12 mouse cellular contexts compared by ENCODE assay signal in genomic region chr2:85172071-85172762, GRCm38 (mm10). TPM values are rescaled to one million over a fixed set of nuclear protein-coding genes. Genes with fewer than 3 reads are reported as not detected.
A peak's percentile ranks its signal among the peaks of the same experiment; 100 is the strongest.
DNase-seq lines count a peak whose midpoint lies in the region; ATAC-seq and TF ChIP-seq lines count a peak whose summit lies in the region.
"Had no signal": no experiment of that assay in that cellular context is flagged by ENCODE, and none has a peak within 500 bp of the region (broad histone marks: within the 10 kb centered on the region; RNA-seq: fewer than 3 reads in every experiment).

No protein-coding gene starts in this region.

- no peaks in the 10 kb centered on the region for H3K4me1 ChIP-seq in heart, embryonic 11.5 days (ENCODE audit: control insufficient read depth, insufficient read depth, low read length)
- 0 out of 2 replicates have a peak, but pooled peaks cover 14% of the 10 kb centered on the region for H3K4me1 ChIP-seq in embryonic facial prominence, embryonic 15.5 days
- no peaks in the 10 kb centered on the region for H3K4me1 ChIP-seq in lung, postnatal 0 days (ENCODE audit: insufficient read depth, low read depth, low read length)
- no peaks in the 10 kb centered on the region for H3K4me1 ChIP-seq in forebrain, embryonic 15.5 days
- H3K4me1 ChIP-seq: midbrain, embryonic 12.5 days had no signal

- no peaks in the 10 kb centered on the region for H3K9me3 ChIP-seq in heart, embryonic 11.5 days (replicated peaks; ENCODE audit: control insufficient read depth, low read length)
- no peaks in the 10 kb centered on the region for H3K9me3 ChIP-seq in embryonic facial prominence, embryonic 15.5 days (replicated peaks)
- no peaks in the 10 kb centered on the region for H3K9me3 ChIP-seq in lung, postnatal 0 days (ENCODE audit: low read length)
- no peaks in the 10 kb centered on the region for H3K9me3 ChIP-seq in forebrain, embryonic 15.5 days
- H3K9me3 ChIP-seq: midbrain, embryonic 12.5 days had no signal

- intact Hi-C loops in heart, postnatal 10 days (cut with DNase I) = loop anchor here (5.0 kb wide), 1 partner anchor 35 kb away; the partner anchor contains the start of gene Aplnr

- TF ChIP-seq EP300 in lung, postnatal 0 days (IDR thresholded peaks at IDR 0.05) = peak; percentile 73

- H3K27me3 ChIP-seq in heart, embryonic 11.5 days (ENCODE audit: control insufficient read depth, insufficient read depth, low read length) = no peaks in the 10 kb centered on the region
- no peaks in the 10 kb centered on the region for H3K27me3 ChIP-seq in embryonic facial prominence, embryonic 15.5 days
- H3K27me3 ChIP-seq in lung, postnatal 0 days (replicated peaks; ENCODE audit: insufficient read depth, low read length) = no peaks in the 10 kb centered on the region
- no peaks in the 10 kb centered on the region for H3K27me3 ChIP-seq in forebrain, embryonic 15.5 days
- H3K27me3 ChIP-seq: midbrain, embryonic 12.5 days had no signal

- WGBS in heart, embryonic 11.5 days (ENCODE audit: insufficient replicate concordance) = 31% methylated on average over 3 of the region's 3 CpGs
- WGBS in embryonic facial prominence, embryonic 15.5 days = 38% methylated on average over 3 of the region's 3 CpGs
- 14% methylated on average over 3 of the region's 3 CpGs for WGBS in lung, postnatal 0 days
- WGBS in forebrain, embryonic 15.5 days = 70% methylated on average over 3 of the region's 3 CpGs

- no peak for TF ChIP-seq CTCF in lung, postnatal 0 days (IDR thresholded peaks at IDR 0.05)

- no peak overlapping the region for H3K4me2 ChIP-seq in heart, embryonic 11.5 days
- H3K4me2 ChIP-seq in embryonic facial prominence, embryonic 15.5 days (replicated peaks) = no peak overlapping the region
- H3K4me2 ChIP-seq in lung, postnatal 0 days (replicated peaks; ENCODE audit: low read depth, low read length) = no peak overlapping the region
- H3K4me2 ChIP-seq in forebrain, embryonic 15.5 days (replicated peaks) = no peak overlapping the region
- H3K4me2 ChIP-seq: midbrain, embryonic 12.5 days had no signal

- H3K36me3 ChIP-seq in heart, embryonic 11.5 days (ENCODE audit: control insufficient read depth, insufficient read depth, low read length) = no peaks in the 10 kb centered on the region
- H3K36me3 ChIP-seq in embryonic facial prominence, embryonic 15.5 days = no peaks in the 10 kb centered on the region
- no peaks in the 10 kb centered on the region for H3K36me3 ChIP-seq in lung, postnatal 0 days (ENCODE audit: insufficient read depth, low read length)
- no peaks in the 10 kb centered on the region for H3K36me3 ChIP-seq in forebrain, embryonic 15.5 days
- H3K36me3 ChIP-seq: midbrain, embryonic 12.5 days had no signal

- no peak for ATAC-seq in heart, embryonic 11.5 days (replicated peaks; ENCODE audit: insufficient number of reproducible peaks, low FRiP score, low TSS enrichment)
- peak; percentile 68 for ATAC-seq in embryonic facial prominence, embryonic 15.5 days (ENCODE audit: insufficient number of reproducible peaks, low FRiP score, low TSS enrichment, low read depth)
- peak; percentile 59 for ATAC-seq in lung, postnatal 0 days
- no peak for ATAC-seq in forebrain, embryonic 15.5 days (replicated peaks)

- DNase-seq in heart, adult 11 months = peak; percentile 99
- DNase-seq in heart, postnatal 10 days = peak; percentile 75 to 82
- peak; percentile 36 for DNase-seq in lung, postnatal 0 days (ENCODE audit: low spot score)
- DNase-seq in B cell, adult 2 months = no peak
- no peak for DNase-seq in adrenal gland, adult 8-10 months
- DNase-seq: cerebellum, adult 2 months; layer of hippocampus, adult 9-11 months; right cerebral cortex, postnatal 14 days had no signal

- H3K9ac ChIP-seq in heart, embryonic 11.5 days (ENCODE audit: low read depth, low read length) = no peak overlapping the region
- no peak overlapping the region for H3K9ac ChIP-seq in embryonic facial prominence, embryonic 15.5 days
- H3K9ac ChIP-seq in lung, postnatal 0 days (replicated peaks; ENCODE audit: low read depth) = no peak overlapping the region
- H3K9ac ChIP-seq in forebrain, embryonic 15.5 days (replicated peaks) = no peak overlapping the region
- H3K9ac ChIP-seq: midbrain, embryonic 12.5 days had no signal

- H3K4me3 ChIP-seq in heart, embryonic 11.5 days (ENCODE audit: low read depth, low read length) = no peak overlapping the region
- H3K4me3 ChIP-seq in embryonic facial prominence, embryonic 15.5 days (replicated peaks) = no peak overlapping the region
- no peak overlapping the region for H3K4me3 ChIP-seq in lung, postnatal 0 days (ENCODE audit: low read depth, low read length)
- no peak overlapping the region for H3K4me3 ChIP-seq in forebrain, embryonic 15.5 days
- H3K4me3 ChIP-seq: midbrain, embryonic 12.5 days had no signal

- H3K27ac ChIP-seq in heart, embryonic 11.5 days (ENCODE audit: low read depth, low read length) = no peak overlapping the region
- H3K27ac ChIP-seq in embryonic facial prominence, embryonic 15.5 days (replicated peaks) = 0 out of 2 replicates have a peak overlapping the region, but pooled peaks have one; percentile 17
- H3K27ac ChIP-seq in lung, postnatal 0 days (ENCODE audit: low read length) = no peak overlapping the region
- no peak overlapping the region for H3K27ac ChIP-seq in forebrain, embryonic 15.5 days (replicated peaks)
- H3K27ac ChIP-seq: midbrain, embryonic 12.5 days had no signal

RNA-seq across cellular contexts. Expression of gene Lrrc55, which starts 24.8 kb away (rescaled TPM):
- 0.07 and 0.24 TPM in 2 replicates for polyA plus RNA-seq in heart, embryonic 11.5 days (2014; fragmentation: Nextera tagmentation; extraction: Ambion mirVana)
- polyA plus RNA-seq in embryonic facial prominence, embryonic 15.5 days (2015; fragmentation: Nextera tagmentation; extraction: Ambion mirVana) = 0.79 and 1.0 TPM in 2 replicates
- total RNA-seq in heart, postnatal 10 days (2021) = 1 to 10 TPM; 3.5 to 6.3 TPM
- polyA plus RNA-seq in lung, postnatal 0 days (2015; fragmentation: Nextera tagmentation; extraction: Ambion mirVana) = 0.10 and 0.25 TPM in 2 replicates
- 10 to 100 TPM; 14.3 to 30.9 (median 24.9) TPM for total RNA-seq in adrenal gland, adult 8-10 months (2022)
- polyA plus RNA-seq in forebrain, embryonic 15.5 days (2015; fragmentation: Nextera tagmentation; extraction: Ambion mirVana) = 10.5 and 10.9 TPM in 2 replicates

RNA-seq across cellular contexts. Expression of gene Aplnr, which starts 36.2 kb away (rescaled TPM):
- polyA plus RNA-seq in heart, embryonic 11.5 days (2014; fragmentation: Nextera tagmentation; extraction: Ambion mirVana) = 8.9 and 9.7 TPM in 2 replicates
- 62.5 and 64.8 TPM in 2 replicates for polyA plus RNA-seq in embryonic facial prominence, embryonic 15.5 days (2015; fragmentation: Nextera tagmentation; extraction: Ambion mirVana)
- total RNA-seq in heart, postnatal 10 days (2021) = 100 to 1,000 TPM; 149 to 219 TPM
- polyA plus RNA-seq in lung, postnatal 0 days (2015; fragmentation: Nextera tagmentation; extraction: Ambion mirVana) = 84.1 and 90.6 TPM in 2 replicates
- total RNA-seq in adrenal gland, adult 8-10 months (2022) = 10 to 100 TPM in 1 of 4 experiments, 1 to 10 TPM in 3; 4.3 to 17.6 (median 8.0) TPM
- 19.3 and 19.7 TPM in 2 replicates for polyA plus RNA-seq in forebrain, embryonic 15.5 days (2015; fragmentation: Nextera tagmentation; extraction: Ambion mirVana)

Comparison
In these comparisons a context has a peak if more than half of its experiments do, and no peak if none do; other contexts are left out.
1. DNase-seq: peak in heart, adult 11 months (single experiment), heart, postnatal 10 days (2 of 2) and lung, postnatal 0 days (single experiment); none in B cell, adult 2 months (0 of 2) and adrenal gland, adult 8-10 months (single experiment).
2. ATAC-seq: peak in embryonic facial prominence, embryonic 15.5 days (single experiment) and lung, postnatal 0 days (single experiment); none in heart, embryonic 11.5 days (single experiment) and forebrain, embryonic 15.5 days (single experiment).